Mouse (Mus musculus) yolk sac, embryonic 10.5 days (tissue): ENCODE data around the gene Olfr434.
"Not testable (repeated sequence)": the region's sequence is repeated elsewhere in the genome, so short reads cannot be mapped to it uniquely, and the experiment has no call there.

Experiments used
- DNase-seq: peaks from one replicate; pipeline ENCODE4 v3.0.0-alpha.2; 2017; ENCODE audit warnings: low spot score

Olfr434 gene

DNA sequence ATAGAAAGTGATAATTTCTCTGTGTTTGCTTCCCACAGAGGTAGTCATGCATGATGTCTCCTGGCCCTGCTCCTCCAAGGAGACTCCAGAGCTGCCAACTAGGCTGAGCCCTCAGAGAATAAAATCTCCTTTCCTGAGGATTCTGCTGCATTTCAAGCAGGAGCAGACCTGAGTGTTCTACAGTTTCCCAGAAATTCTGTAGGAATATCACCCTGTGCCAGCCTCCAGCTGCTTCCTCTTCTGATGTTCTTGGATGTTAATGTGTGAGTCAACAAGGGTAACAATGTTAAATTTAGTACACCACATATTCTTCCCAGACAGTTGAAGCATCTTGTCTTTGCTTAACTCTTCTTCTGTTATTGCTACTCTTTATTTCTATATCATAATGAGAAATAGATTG lies at the start of gene Olfr434:
Olfr434 (plus strand) TSS at position 149 of the 400 bp plus-strand sequence.
- DNase-seq: not testable (repeated sequence)

DNA sequence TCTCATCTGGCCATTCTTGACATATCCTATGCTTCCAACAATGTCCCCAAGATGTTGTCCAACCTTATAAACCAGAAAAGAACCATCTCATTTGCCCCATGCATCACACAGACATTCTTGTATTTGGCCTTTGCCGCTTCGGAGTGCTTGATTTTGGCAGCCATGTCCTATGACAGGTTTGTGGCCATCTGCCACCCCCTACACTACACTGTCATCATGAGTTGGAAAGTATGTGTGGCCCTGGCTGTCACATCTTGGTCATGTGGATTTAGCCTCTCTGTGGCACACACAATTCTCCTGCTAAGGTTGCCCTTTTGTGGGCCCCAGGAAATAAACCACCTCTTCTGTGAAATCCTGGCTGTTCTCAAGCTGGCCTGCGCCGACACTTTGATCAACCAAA lies 45.6 kb upstream of the Olfr434 start:
- DNase-seq: no peak

DNA sequence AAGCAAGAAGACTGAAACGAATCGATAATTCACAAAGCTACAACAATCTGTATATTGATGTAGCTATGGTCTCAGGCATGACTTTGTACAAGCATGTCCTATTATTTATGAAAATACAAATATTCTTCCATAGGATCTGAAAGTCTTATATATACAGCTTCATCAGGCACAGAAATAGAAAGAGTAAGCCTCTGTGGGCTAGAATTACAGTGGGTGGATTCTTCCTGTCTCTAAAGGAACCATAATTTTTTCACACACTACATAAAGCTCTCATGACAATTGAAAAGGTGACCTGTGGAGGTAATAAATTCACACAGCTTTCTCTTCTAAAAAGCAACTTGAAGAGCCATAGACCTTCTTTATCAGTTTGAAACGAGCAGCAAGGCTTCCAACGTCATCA lies 41.0 kb upstream of the Olfr434 start, which contains the start of gene Olfr13:
Olfr13 (plus strand) TSS at position 301 of the 400 bp plus-strand sequence.
- DNase-seq: no peak

DNA sequence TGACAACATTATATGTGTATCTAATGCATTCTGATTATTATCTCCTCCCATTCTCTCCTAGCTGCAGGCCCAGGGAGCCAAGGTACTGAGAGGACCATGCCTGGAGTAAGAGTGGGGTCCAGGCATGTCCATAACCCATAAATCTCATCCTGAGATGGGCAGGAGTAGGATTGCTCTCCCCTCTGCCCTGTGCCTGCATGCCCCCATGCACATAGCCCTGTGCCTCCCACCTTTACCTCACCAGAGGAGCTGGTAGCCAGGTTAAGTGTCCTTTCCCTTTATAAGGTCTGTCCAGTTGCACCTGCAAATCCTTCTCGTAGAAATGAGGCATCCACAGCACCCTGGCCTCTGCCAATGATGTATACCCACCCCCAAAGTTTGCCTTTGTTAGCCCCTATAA lies 34.7 kb upstream of the Olfr434 start:
- no peak for DNase-seq

DNA sequence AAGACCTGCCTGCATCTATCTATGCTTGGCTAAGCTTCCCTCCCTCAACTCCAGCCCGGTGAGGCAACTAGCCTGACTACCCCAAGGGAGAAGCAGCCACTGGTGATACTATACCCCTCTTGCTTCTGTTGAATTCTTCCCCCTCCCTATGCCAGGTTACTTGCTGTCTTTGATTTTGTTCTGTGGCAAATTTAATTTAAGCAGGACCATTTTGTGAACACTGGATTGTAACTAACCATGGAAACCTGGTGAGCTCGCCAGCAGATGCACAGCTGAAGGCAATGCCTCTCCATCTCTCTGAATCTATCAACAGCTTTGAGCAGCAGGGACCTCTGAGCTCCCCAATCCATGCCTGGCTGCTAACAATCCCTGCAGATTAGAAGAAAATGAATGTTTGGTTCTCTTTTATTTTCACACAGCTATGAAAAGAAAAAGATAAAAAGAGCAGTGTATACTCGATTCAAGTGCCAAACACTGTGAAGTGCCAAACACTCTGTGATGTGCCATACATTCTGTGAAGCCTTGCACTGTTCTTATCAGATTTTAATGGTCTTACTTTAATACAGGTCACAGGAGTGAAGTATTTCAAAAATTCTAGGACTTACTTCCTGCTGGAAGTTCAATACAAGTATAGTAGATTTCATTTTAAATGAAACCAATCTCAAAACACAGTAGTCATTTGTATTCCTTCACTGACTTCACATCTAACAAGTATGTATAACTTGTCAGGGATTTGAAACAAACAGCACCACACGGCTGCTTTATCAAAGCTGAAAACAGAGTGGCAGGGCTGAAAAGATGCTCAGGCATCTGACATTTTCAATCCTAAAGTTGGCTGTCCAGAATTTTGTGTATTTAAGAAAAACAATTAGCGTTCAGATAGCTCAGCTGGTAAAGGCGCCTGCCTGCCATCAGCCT lies 34.0 kb upstream of the Olfr434 start:
- no peak for DNase-seq

DNA sequence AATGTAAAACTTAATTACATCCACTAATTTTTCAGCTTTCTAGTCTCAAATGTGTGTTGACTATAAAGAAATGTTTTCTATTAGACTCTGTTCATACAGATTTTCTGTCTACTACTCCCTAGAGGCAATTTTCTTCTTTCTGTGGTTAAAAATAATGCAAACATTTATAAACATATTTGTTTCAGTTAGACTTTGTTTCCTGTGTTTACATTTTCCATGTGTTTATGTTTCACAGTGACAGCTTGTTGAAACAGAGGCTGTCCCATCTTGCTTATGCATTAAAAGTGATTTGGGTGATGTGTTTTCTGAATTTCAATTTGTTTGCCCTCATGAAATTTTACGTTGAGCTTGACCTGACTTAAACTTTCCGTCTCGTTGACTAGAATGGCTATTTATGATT lies 21.8 kb upstream of the Olfr434 start:
- DNase-seq: no peak

DNA sequence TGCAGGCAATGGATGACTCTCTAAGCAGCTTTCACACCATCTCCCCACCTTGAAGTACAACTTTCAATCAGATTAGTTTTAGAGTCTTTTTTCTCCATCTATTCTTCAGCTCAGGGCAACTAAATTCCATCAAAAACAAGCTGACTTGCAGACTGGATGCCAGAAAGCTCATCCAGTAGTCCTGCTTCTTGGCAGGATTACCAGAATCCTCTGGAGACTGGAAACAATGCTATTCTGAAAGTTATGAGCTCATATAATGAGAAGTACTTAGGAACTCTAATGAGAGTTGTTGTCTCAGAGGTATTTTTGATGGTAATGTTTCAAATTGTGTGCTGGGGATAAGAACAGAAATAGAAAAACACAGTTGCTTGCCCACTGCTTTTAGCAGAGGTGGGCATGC lies 16.0 kb upstream of the Olfr434 start, which contains the start of gene Olfr435:
Olfr435 (plus strand) TSS at position 366 of the 400 bp plus-strand sequence.
- DNase-seq: no peak

DNA sequence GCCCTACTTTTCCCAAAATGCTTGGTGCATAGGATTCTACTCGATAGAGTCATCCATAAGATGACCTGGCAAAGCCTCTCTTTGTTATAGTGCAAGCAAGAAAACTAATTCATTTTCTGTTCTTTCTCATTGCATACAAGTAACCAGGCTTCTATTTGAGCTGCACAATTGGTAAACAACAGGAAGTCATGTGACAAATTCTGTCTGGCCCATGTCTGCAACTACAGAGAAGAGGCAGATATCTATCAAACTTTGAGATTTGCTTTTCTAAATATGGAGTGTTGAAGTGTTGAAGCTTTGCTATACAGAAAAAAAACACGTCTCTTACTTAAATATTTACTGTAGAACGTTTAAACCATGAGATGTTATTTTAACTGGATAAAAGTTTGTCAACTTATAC lies 14.7 kb upstream of the Olfr434 start:
- DNase-seq: no peak

DNA sequence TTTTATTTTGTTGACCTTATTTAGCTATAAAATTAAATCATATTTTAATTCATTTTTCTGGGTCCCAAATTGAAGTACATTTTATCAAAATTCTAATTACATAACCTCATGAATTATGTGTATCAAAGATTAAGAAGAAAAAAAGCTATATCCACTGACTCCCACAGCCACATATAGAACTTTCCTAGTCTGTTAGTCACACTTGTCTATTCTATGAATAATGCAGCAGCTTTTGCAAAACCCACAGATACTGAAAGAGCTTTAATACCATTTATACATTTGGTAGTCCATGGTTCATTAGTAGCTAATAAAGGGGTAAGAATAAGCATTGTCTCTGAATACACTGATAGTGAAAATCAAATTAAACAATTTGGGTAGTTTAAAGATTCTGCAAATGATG lies 10.0 kb upstream of the Olfr434 start:
- DNase-seq: no peak

DNA sequence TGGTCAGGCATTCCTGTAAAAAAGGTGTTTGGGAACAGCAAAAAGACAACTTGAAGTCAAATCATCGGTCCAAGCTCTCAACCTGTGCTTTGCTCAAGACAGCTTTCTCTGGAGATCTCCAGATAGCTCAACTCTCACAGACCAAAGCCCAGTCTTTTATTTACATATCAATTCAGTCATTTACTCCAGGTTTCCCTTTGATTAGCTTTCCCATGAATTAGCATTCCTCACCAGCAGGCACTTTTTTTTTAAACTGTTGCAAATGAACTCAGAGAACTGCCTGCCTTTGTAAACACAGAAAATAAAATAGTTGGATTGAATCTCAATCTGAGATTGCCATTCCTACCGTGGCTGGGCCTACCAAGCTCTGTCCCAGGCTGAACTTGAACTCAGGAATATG lies 7.5 kb upstream of the Olfr434 start:
- no peak for DNase-seq

DNA sequence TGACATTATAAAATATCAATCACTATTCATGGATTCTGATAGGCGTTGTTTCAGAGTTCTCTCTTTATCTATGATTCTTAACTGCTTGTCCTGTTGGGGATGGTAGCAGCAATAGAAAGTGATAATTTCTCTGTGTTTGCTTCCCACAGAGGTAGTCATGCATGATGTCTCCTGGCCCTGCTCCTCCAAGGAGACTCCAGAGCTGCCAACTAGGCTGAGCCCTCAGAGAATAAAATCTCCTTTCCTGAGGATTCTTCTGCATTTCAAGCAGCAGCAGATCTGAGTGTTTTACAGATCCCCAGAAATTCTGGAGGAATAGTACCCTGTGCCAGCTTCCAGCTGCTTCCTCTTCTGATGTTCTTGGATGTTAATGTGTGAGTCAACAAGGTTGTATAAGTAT lies 18.4 kb downstream of the Olfr434 start, which contains the start of gene Olfr47:
Olfr47 (plus strand) TSS at position 275 of the 400 bp plus-strand sequence.
- DNase-seq: not testable (repeated sequence)

DNA sequence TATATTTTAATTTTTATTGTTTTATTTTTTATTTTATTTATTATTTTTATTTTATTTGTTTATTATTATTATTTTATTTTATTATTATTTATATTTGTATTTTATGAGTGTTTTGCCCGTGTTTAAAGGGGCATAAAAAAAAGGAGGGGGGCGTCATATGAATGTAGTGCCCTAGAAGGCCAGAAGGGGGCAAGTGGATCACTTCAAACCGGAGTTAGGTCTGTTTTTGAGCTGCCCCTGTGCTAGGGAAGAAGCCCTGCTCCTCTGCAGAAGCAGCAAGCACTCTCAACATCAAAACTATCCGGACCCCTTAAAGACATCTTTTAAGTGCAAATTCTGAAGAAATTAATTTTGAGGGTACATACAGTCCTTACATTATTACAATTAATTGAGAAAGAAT lies 29.2 kb downstream of the Olfr434 start:
- no peak for DNase-seq

DNA sequence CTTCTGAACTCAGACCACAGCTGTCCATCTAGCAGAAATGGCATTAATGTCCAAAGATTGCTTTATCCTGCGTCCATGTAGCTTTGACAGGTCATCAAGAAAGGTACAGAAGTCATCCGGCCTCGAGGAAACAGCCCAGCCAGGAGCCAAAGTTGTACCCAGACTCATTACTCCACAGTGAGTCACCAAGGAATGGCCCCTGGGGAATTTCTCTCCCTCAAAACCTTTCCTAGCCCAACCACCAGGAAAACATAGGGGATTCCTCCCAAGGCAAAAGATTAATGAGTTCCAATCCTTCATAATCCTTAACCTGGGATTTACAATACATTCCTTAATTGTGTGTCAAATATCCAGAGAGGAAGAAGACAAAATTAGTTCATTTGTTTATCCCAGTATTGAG lies 34.6 kb downstream of the Olfr434 start:
- DNase-seq: no peak

DNA sequence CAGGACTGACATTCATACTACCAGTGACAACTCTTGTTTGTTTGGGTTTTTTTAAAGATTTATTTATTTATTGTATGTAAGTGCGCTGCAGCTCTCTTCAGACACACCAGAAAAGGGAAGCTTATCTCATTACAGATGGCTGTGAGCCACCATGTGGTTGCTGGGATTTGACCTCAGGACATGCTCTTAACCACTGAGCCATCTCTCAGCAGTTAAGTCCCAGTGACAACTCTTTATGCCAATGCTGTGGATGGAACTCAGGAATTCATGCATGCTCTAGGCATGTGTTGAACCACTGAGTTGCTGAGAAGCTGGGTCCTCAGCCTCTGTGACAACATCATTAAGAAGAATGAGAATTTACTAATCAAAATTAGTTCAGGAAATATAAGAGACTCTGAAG lies 40.2 kb downstream of the Olfr434 start:
- DNase-seq: no peak

DNA sequence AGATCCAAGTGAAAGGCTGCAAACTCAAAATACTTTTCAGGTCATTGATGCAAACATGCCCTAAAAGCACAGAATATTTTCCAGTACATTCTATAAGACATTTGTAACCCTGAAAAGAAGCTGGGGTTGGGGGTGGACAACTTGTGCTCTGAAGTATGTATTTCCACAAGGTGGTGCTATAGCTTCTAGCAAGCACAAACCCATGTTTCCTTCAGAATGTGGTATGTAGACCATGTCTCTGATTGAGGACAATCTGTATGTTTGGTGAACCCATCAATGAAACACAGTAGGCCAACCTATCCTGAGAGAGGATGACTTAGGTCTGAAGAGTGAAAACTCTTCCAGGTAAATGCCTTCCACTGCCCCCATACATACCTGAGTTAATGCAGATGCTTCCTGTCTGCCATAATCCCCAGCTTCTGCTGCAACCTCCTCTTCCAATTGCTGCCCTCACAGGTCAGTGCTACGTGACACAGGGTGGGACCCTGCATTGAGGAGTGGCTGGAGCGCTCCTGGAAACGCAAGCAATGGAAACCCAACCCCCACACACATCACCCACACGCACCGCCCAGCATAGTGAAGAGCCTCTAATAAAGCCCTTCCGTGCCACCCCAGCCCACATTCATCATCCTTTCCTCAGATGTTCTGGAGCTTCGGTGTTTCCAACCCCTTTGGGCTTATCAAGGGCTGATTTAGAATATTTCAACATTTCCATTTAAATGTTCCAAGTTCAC lies 41.5 kb downstream of the Olfr434 start:
- DNase-seq: no peak

DNA sequence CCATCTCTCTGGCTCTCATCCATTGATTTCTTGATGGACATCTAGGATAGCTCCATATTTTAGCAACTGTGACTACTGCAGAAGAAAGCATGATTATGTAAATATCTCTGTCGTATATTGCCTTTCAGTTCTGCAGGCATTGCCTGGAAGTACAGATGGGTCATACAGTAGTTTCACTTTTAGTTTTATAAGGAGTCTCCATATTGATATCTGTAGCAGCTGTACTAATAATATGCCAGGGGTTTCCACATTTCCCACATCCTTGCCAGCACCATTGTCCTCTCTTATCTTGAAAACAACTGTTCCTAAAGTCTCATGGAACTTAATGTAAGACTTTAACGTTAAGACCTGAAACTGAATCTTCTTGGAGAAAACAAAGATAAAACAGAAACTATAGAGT lies 47.9 kb downstream of the Olfr434 start:
- no peak for DNase-seq

DNA sequence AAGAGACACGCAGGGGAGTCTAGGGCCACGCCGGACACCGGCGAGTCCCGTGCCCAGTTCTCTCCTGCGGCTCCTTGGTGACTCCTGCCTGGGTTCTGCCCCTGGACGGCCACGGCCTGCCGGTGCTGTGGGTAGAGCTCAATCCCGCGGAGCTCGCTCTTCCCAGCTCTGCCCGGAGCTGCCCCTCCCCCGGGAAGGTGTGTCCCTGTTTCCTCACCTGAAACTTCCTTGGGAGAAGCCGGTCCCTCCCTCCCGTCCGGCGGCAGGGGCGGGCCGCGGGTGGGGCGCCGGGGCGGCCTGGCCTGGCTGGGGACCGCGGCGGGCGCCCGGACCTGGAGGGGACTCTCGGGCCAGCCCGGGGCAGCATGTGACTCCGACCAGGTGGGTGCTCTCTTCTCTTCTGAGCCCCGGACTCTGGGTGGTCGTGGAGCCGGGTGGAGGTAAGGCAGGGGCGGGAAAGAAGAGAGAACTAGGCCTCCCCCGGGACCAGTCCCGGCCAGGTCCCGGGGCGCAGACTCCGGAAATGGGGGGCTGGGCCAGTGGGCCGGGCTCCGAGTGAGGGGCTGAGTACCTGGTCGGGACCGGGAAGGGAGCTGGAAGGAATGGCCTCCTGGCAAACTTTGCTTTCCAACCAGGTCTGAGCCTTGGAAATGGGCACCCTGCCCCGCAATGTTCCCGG lies 52.7 kb downstream of the Olfr434 start, which contains the start of gene Arhgef5:
Arhgef5 (plus strand) TSS at position 220 of the 679 bp plus-strand sequence.
- peak; percentile 86 for DNase-seq

DNA sequence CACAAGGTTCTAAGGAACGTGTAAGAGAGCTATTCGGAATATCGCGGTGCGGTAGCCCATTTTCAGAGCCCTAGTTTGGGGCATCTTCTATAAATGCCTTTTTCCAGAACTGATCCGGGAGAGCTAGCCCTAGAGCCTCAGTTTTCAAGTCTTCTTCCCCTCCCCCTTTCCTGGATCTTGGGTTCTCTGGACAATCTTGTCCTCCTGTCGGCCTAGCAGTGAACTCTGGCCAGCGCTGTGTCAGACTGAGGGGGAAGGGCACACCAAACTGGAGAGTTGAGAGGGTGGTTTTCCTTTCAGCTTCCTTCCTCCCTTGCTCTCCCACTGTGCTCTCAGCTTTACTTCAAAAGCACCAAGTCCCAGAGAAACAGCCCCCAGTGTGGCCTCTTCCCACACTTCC lies 53.5 kb downstream of the Olfr434 start:
- peak; percentile 80 for DNase-seq
